Mouse (Mus musculus) cerebellum, adult 11-12 months (tissue): Measurements from ENCODE around the gene Mfsd4b5.
A peak's percentile ranks its signal among the peaks of the same experiment; 100 is the strongest.
"Not testable (repeated sequence)": the region's sequence is repeated elsewhere in the genome, so short reads cannot be mapped to it uniquely, and the experiment has no call there.

Experiments used
- DNase-seq: peaks from one replicate; pipeline ENCODE4 v3.0.0; 2022

Mfsd4b5 gene

DNA sequence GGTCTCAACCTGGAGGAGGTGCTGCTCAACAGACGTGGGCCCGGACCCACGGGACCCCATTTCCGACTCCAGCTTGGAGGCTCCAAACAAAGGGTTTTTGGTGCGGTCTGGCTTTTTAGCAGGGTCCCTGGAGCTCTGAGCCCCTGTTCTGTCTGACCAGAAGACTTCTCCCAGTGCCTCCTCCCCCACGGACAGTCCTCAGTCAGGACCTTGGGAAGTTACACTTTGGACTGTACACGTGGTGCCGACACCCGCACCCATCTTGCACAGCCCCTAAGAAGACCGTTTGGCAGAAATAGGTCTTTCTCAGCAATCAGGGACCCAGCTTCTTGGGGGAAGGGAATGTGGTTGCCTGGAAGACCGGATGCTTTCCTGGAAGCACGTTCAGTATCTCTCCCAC, at the start of gene Mfsd4b5:
Gene Mfsd4b5 (minus strand): TSS at position 181 of the 400 bp plus-strand sequence.
- DNase-seq, result no peak

DNA sequence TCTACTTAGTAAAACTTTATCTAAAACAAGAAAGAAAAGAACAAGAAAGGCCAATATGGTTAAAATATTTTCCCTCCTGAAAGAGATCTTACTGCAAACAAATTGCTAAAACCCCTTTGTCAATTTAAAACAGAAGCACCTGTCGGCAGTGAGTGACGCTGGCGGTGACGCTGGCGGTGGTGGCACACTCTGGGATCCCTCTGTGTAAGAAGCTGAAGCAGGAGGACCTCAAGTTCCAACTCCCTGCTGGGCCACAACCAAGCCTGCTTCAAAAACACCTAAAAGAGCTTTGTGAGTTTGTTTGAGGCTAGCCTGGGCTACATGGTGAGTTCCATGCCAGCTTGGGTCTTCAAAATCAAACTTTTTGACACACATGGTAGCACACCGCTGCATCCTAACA, 48.5 kb upstream of the Mfsd4b5 start:
- no peak for DNase-seq

DNA sequence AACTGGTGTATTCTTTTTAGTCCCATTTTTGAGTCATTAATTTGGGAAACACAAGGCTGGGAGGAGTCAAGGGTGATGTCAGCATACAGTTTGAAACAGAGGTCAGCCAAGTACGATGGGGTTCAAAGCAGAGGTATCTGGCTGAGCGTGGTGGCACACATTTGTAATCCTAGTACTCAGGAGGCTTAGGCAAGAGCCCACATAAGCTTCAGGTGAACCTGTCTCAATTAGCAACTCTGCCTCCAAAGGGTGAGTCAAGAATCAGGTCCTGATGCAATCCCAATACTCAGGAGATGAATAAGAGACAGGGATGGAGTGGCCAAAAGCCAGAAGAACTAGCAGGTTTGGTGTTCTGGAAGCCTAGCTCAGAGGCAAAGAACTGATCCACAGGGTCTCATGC, 46.5 kb upstream of the Mfsd4b5 start:
- no peak for DNase-seq

- DNase-seq, result no peak
Measured at GRCm38 (mm10) chr10:40030716-40031115, 44.3 kb upstream of the Mfsd4b5 start.

GRCm38 (mm10) chr10:40029610-40030009, 43.2 kb upstream of the Mfsd4b5 start:
- no peak for DNase-seq

GRCm38 (mm10) chr10:40028091-40028490, 41.6 kb upstream of the Mfsd4b5 start:
- no peak for DNase-seq

- DNase-seq, result no peak
Measured at GRCm38 (mm10) chr10:40026546-40026945, 40.1 kb upstream of the Mfsd4b5 start.

DNA sequence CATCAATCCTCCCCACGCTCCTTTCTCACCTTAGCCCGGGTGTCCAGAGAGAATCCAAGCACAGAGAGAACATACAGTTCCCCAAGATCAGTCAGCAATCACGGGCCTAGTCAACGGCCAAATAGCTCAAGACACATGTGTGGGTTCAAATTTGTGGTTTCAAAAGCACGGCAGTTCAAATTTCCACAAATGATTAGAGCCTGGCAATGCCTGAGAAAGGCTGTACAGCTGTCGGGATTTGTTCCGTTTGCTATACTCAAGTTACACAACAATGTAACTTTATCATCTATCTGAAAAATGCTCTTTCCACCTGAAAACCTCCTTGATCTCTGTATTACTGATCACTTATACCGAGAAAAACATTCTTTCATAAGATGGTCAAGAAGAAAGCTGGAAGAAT, 39.1 kb upstream of the Mfsd4b5 start:
- no peak for DNase-seq

- DNase-seq, result peak; percentile 88
Measured at GRCm38 (mm10) chr10:40024554-40025428, 38.3 kb upstream of the Mfsd4b5 start, which contains the start of gene Mfsd4b1. TSS of gene Mfsd4b1 (minus strand) at chr10:40025268.

DNA sequence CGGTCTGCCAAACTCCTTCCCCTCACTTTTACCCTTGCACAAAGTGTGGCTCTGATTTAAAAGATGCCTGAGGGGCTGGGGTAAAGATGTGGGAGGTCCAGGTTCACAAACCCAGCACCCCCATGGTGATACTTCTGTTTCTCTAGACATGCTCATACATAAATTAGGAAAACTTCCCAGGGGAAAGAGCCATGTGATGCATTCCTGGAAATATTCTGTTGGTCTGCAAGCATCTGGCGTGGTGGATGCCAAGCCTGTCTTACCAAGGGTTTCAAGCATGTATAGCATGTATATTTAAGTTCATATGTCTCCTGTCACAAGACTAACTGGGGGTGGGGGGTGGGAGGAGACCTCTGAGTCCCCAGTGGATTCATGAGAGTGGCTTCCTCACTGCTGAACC, 34.0 kb upstream of the Mfsd4b5 start:
- no peak for DNase-seq

DNA sequence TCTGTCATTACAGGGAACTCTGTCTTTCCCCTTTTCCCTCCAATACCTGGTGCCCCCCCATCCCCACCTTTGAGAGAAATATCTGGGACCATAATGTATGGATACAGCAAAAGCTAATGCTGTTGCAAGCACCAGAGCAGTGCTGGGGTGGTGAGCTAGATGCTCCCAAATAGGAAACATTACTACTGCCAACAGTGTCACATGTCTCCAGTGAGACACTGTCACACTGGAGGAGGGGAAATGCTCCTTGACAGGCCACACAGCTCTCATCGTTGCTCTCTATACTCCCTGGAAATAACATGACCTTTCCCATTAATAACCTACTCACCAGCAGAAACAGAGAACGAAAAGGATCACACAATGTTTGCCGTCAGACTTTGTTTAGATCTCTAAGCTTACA, 33.0 kb upstream of the Mfsd4b5 start:
- DNase-seq, result no peak

GRCm38 (mm10) chr10:40018261-40018860, 31.9 kb upstream of the Mfsd4b5 start:
- no peak for DNase-seq

GRCm38 (mm10) chr10:40009591-40009990, 23.1 kb upstream of the Mfsd4b5 start:
- DNase-seq, result no peak

GRCm38 (mm10) chr10:40008847-40009246, 22.4 kb upstream of the Mfsd4b5 start:
- DNase-seq, result not testable (repeated sequence)

DNA sequence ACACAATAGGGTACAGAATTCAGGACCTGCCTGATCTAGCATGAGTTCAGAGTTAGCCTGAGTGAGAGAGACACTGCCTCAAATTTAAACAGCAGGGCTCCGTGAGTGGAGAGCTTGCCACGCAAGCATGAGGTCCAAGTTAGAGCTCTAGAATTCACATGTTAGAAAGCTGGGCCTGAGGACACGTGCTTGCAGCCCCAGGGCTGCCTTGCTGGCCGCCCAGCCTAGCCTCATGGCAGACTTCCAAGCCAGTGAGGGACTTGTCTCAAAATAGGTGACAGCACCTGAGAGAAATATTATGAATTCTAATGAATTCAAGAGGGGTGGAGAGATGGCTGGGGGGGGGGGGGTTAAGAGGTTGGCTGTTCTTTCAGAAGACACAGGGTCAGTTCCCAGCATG, 21.5 kb upstream of the Mfsd4b5 start:
- no peak for DNase-seq

DNA sequence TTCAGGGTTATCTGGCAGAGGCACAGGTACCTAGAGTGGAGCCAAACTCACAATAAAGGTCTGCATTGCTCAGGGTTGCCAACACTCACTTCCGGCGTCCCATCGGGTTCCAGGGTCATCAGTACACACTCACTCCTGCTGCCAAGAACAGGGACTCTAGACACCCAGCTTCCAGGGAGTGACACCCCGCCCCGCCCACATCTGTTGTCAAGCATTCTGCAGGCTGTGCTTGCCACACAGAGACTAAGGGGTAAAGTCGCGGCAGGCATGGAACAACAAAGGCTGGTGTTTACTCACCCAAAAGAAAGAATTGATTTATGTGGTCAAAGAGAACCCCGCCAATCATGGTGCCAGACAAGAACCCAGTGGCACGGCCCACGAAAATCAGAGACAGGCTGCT, 20.5 kb upstream of the Mfsd4b5 start:
- DNase-seq, result no peak

- DNase-seq, result no peak
Measured at GRCm38 (mm10) chr10:40000746-40001145, 14.3 kb upstream of the Mfsd4b5 start.

GRCm38 (mm10) chr10:39991155-39991554, 4.7 kb upstream of the Mfsd4b5 start:
- DNase-seq, result no peak

DNA sequence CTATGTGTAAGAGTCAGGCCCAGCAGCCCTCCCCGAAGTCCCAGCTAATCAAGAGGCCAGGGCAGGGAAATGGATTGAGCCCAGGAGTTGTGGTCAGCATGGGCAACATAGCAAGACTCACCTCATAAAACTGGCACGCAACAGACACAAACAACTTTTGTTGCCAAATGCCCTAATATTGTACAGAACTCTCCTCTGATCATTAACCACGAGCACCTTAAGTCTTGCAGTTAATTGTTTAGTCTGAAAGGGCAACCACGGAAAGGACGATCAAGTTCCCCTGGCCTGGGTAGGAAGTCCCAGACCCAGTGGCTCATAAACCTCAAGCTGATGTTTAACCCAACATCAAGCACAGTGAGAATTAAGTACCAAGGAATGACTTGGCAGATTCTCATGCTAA, 3.8 kb downstream of the Mfsd4b5 start:
- DNase-seq, result no peak

DNA sequence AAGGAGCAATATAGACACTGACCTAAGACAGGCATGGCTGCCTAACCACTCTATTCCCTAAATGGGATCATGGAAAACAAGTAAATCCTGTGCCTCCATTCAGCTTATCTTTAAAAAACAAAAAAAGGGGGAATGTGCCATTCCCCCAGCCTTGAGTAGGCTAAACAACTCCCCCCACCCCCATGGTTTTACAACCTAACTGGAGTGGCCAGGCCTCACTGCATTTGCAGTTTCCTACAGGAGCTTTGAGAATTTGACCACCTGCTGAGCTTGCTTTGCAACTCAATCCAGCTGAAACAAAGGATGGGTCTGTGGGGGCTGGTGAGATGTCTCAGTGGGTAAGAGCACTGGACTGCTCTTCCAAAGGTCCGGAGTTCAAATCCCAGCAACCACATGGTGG, 8.2 kb downstream of the Mfsd4b5 start:
- no peak for DNase-seq

GRCm38 (mm10) chr10:39977346-39977745, 9.1 kb downstream of the Mfsd4b5 start:
- DNase-seq, result no peak

DNA sequence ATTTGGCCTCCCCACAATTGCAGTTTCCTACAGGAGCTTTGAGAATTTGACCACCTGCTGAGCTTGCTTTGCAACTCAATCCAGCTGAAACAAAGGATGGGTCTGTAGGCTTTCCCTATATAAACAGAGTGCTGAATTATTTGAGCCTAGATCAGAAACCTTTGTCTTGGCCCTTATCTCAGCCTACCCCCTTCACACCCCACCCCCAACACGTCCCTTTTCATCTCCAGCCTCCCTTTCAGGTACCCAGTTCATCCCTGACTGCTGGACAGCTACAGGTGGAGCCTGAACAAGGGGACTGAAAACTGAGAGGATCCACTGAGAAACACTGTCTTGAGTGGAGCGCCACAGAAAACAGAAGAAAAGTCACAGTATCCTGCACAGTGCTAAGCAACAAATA, 10.7 kb downstream of the Mfsd4b5 start:
- DNase-seq, result no peak

- no peak for DNase-seq
Measured at GRCm38 (mm10) chr10:39974982-39975381, 11.5 kb downstream of the Mfsd4b5 start.

DNA sequence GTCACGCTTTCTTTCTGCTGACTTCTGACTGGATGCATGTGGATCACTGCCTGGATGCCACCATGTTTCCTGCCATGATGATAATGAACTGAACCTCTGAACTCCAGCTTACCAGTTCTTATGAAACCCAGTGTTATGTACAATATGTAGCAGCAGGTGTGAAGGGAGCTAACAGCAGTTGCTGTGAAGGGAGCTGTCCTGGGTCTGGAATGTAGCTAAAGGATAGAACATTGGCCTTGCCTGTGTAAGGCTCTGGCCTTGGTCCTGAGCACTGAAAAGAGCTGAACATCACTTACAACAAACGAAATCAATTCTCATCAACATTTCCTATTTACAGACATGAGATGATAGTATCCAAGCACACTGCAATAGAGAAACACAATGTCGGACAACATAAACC, 18.9 kb downstream of the Mfsd4b5 start:
- DNase-seq, result no peak
